Mouse (Mus musculus) adrenal gland (tissue): ENCODE results near the gene Polr2a.
"Not testable (repeated sequence)": the region's sequence is repeated elsewhere in the genome, so short reads cannot be mapped to it uniquely, and the experiment has no call there.

Source experiments
- intact Hi-C: fragments of 180-260 bp; cut with DNase I; formaldehyde crosslinking; loops from one replicate; pipeline ENCODE4 v1.15.1; 2025

The Polr2a gene

DNA sequence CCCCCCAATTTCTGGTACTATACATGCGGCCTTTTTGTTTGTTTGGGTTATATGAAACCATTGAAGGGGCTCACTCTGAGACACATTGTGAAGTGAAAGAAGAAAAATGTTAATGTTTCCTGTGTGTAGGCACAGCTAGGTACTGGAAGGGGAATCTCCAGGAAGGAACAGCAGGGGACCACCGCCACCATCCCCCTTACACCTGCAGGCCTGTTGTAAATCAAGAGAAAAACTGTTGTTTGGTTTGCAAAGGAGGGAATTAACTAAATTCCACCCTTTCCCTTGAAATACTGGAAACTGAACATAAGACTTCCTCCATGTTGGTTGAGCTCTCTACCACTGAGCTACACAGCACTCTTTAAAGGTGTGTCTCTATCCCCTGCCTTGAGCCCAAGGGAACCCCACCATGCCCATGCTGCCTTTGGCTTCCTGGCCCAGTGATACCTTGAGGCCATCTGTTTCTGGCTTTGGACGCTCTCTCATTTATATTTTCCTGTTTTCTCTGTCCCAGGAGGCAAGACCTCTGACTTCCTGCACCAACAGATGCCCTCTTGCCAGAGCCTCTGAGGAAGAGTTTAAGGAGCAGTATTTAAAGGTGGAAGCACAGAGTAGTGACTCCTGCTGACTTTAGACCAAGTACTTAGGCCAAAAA is 49.7 kb downstream of the Polr2a start:
- intact Hi-C loops, result no loop called here

DNA sequence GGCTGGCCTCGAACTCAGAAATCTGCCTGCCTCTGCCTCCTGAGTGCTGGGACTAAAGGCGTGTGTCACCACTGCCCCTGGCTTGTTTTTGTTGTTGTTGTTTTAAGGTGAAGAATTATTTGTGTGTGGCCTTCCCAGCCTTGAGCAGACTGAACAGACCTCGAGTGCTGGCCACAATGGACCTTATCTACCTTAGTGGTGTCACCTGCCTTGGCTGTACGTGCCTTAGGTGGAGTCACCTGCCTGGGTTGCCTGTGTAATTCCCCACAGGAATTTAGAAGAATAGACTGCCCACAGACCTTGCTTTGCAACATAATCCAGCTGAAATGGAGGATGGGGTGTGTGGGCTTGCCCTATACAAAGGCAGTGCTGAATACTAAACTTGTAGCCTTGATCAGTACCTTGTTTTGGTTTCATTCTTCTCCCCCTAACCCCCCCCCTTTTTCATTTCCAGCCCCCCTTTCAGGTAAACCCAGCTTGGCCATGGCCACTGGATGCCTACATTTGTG is 50.5 kb downstream of the Polr2a start:
- intact Hi-C loops, result no loop called here

DNA sequence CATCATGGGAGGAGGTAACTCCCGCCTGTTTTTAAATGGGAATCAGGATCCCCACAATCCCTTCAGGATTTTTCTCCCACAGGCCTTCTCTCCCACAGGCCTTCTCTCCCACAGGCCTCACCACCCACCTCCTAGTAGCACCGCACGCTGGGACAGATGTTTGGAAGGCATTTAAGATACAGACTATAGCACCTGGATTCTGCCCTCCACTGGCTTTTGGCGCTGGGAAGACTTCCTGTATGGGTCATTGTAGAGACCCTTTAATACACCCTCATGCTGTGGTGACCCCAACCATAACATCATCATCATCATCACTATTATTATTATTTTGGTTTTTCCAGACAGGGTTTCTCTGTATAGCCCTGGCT is 51.0 kb downstream of the Polr2a start:
- intact Hi-C loops, result no loop called here

DNA sequence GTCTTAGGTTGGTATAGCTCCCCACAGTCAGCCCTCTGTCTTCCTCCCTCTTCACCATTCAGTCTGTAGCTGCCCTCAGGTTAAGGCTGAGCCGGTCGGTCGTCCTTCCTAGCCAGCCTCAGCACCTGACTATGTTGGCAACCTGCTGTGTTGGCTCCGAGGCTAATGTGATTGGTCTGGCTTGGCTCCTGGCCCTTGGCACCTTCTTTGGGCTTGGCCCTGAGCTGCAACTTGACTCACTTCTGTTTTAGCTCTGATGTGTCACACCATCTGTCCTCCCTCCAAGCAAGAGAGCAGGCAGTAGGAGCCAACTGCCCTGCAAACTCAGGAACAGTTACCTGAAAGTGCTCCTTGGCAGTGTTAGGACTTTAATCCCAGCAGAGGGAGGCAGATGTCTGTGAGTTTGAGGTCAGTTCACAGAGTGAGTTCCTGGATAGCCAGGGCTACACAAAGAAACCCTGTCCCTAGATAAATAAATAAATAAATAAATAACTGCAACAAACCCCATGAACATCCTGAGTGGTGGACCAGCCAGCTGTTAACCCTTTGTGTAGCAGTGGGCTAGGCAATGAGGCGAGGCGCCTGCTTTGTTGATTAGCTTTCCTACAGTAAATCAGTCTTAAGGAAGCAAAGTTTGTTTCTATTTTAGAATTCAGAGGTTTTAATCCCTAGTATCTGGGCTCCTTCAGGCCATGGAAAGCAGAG is 51.5 kb downstream of the Polr2a start:
- intact Hi-C loops, result no loop called here

DNA sequence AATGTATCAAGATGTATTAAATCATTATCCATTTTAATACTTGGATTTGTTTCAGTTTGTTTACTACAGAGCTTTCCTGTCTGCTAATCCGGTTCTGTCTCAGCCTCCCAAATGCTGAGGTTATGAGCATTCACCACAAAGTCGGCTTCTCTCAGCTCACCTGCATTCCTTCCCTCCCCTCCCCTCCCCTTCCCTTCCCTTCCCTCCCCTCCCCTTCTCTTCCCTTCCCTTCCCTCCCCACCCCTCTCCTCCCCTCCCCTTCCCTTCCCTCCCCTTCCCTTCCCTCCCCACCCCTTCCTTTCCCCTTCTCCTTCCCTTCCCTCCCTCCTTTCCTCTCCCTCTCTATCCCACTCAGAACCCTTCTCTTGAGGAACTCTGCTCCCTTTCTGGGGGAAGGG is 53.8 kb downstream of the Polr2a start:
- intact Hi-C loops, result no loop called here

DNA sequence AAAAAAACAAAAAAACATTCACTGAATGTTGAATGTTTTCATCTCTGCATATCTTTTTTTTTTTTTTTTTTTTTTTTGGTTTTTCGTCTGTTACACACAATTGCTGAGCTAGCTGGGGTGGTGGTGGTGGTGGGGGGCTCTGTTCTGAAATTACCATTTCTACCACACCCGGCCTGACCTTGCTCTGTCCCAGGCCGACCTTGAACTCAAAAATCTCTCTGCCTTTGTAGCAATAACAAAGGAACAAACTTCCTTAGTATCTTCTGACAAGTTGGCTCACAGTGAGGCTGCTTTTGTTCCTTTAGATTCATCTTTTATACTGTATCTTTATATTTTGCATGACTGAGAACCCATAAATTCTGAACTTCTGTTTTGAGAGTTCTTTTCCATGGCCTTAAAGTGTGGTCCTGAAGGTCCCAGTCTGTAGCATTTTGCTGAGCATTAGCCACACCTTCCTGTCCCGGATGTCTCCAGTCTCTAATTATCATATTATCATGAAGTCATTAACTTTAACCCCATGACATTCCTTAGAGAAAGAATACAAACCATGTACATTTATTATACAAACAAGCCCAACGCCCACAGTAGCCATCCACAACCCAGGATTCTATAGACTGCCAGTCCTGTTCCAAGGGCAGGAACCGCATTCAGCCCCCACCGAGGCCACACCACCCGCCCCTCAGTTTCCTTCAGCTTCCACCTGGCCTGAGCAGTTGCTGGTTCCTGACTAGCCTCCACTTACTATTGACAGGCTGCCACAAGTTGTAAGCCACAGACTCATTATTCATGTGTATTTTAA is 54.4 kb downstream of the Polr2a start:
- intact Hi-C loops, result no loop called here

DNA sequence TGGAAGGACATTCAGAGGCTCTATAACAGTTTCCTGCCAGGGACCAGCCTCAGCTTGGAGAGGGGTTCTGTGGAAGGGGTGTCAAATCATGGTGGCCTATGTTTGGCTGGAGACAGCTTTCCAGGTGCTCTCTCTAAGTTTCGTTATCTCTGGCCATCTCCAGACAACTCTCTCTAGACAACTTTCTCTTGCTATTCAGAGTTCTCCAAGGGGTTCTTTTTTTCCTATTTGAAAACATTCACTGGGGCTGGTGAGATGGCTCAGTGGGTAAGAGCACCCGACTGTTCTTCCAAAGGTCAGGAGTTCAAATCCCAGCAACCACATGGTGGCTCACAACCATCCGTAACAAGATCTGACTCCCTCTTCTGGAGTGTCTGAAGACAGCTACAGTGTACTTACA is 55.1 kb downstream of the Polr2a start:
- intact Hi-C loops, result not testable (repeated sequence)

DNA sequence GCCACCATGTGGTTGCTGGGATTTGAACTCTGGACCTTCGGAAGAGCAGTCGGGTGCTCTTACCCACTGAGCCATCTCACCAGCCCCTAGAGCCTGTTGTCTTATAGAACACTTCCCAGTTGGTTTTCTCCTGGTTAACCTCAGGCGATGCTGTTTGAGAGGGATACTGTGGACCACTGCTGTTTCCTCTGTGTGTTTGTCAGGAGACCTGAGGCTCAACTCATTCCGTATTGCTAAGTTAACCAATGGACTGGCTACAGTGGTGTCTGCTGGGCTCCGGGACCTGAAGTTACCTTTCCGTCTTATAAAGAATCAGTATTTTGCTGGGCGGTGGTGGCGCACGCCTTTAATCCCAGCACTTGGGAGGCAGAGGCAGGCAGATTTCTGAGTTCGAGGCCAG is 55.6 kb downstream of the Polr2a start:
- intact Hi-C loops, result not testable (repeated sequence)

DNA sequence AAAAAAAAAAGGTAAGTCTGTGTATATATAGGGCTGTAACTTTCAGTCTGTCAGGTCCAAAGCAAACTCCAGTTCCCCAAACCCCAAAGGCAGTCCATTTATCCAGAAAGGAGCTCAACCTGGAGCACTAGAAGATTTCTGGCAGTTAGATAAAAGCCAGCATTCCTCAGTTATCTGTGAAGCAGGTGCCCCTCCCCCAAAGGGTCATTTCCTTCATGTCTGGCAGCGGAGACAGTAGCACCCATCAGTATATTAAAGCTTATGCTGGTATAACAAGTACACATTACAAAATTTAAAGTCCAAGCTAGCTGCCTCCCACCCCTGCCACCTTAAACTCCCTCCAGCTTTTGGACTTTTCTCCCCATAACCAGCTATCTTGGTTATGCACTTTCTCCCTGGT is 58.8 kb downstream of the Polr2a start:
- intact Hi-C loops, result no loop called here

DNA sequence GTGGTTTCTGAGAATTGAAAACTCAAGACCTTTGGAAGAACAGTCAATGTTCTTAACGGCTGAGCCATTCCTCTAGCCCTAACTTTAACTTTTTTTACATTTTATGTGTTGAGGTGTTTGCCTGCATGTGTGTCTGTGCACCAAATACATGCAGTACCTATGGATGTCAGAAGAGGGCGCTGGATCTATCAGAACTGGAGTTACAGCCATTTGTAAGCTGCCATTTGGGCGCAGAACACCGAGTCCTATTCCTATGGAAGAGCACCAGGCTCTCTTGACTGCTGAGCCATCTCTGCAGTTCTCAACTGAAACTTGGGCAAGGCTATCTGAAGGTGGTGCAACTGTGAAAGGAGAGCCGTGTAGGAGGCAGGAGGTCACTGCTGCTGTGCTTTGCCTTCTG is 59.9 kb downstream of the Polr2a start:
- intact Hi-C loops, result no loop called here

DNA sequence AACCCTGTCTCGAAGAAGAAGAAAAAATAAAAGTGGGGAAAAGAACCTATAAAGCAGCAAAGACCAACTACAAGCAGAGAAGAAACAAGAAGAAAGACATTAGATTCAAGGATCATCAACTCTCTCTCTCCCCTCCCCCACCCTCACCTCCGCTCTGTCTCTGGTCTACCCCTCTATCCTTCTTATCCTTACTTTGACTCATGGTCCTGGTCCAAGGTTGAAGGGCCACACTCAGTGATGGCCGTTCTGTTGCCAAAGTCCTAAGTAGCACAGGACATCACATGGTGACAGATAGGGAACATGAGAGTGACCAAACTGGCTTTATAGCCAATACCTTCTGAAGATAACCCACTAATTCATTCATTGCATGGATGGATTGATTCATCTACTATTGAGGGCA is 61.0 kb downstream of the Polr2a start:
- intact Hi-C loops, result no loop called here

DNA sequence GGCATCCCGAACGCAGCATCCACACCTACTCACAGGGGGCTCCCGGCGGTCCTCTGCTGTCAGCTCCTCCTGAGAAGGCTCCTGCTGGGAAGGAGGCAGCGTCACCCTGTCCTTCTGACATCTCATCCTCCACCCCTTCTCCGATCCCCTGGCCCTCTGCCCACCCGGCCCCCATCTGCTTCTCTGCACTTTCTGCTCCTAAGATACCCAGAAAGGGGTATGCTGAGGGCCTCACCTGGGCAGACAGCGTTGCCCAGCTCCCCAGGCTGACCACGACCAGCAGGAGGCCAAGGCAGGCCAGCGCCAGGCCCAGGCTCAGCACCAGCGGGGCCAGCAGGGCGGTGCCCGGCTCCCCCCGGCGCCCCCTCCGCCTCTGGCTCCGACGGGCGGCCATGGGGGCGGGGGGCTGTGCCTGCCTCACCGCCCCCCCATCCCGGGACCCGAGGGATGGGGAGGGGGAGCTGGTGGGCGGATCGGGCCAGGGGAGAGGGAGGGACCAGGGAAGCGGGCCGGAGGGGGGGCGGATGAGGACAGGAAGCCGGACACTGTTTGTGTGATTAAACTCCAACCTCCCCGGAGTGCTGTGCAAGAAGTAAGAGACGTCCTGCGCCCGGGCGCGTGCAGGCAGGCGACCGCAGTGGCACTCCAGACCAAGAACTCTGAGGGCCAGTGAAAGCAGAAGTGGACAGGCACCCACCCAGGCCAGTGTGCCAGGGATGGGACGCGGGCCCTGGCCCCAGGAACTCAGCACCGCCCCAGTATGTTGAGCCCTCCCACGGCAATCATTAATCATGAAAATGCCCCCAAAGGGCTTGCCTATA is 62.9 kb downstream of the Polr2a start, which contains the start of the genes Tnfsf12 and Tnfsfm13:
Gene Tnfsf12 (minus strand): TSS at position 489 of the 821 bp plus-strand sequence.
Gene Tnfsfm13 (minus strand): TSS at position 738 of the 821 bp plus-strand sequence.
- intact Hi-C loops, result no loop called here

DNA sequence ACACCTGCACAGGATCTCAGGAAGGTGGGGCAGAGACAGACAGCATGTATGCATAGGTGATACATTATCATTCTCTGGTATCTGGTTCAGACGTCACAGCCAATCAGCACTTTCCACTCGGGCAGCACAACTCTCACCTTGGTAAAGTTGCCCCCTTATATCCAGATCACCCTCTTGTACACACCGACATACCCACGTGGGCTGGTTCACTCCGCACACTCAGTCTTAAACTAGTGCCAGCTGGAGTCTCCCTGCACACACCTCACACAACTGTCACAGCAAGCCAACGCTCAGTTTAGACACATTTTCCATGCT is 63.4 kb downstream of the Polr2a start:
- intact Hi-C loops, result no loop called here

DNA sequence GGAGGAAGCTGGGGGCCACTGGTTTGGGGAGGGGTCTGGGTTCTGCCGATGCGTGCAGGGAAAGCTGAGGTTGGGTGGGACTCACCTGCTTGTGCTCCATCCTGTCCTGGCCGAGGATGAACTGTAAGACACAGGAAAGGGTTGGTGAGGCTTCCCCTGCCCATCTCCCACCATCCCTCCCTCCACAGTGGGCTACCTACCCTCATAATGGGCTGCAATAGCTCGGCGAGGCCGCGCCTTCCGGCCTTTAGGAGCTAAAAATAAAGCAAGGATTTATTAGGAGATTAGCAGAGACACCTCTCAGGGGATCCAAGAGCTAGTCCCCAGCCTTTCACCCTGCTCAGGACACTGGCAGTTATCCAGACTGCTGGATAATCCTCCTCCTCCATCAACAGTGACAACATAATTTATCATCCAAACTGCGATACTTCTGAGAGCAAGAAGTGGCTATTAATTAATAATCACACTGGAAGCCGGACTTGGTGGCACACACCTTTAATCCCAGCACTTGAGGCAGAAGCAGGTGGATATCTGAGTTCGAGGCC is 64.9 kb downstream of the Polr2a start:
- intact Hi-C loops, result no loop called here

DNA sequence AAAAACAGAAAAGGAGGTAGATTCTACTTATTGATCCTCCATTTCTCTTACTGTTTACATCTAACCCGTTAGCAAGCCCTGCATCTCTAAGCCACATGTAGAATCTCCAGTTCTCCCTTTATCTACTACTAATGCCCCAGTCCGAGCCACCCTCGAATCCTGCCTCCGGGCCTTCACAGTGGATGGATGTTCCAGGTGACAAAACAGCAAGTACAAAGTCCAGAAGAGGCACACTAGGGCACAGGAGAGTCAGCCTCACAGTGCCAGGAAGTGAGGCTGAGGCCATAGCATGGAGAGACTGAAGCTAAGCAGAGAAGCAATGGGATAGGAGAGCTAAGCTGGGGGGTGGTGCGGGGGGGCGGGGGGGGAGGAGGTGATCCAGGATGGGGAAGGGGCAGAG is 65.6 kb downstream of the Polr2a start:
- intact Hi-C loops, result no loop called here

DNA sequence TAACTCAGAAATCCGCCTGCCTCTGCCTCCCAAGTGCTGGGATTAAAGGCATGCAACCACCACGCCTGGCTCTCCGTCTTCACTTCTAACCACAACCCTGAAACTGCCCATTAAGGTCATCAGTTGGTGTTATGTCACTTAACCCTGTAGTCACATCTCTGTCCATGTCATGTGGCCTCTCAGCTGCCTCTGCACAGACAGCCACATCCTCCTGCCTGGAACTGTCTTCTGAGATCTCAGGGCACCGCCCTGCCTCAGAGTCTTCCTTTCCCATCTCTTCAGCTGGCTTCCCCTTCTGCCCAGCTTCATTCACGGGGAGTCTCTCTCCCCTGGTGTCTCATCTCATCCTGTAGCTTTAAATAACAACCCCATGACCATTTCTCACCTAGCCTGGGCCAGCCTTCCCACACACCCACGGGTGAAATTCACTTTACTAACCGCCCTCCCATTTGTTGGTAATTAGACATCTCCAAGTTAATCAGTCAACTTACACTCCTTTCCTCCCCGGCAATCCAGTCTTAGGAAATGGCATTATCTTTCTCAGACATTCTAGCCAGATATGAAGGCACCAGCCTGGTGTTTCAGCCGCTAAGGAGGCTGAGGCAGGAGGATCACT is 66.1 kb downstream of the Polr2a start:
- intact Hi-C loops, result no loop called here

DNA sequence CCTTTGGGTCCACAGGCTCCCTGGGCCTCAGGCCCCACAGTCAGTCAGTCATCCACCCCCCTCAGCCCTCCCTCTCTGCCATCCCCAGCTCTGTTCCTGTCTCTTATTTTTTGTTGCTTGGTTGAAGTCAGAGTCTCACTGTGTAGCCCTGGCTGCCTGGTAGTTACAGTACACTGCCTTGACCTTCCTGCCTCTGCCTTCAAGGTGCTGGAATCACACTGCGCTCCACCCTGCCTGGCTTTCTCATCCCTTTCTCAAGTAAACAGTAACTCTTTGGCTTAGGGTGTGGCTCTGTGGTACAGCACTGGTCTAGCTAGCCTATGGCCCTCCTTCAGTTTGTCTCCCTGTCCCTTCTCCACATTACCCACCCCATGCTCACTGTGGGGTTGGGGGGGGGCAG is 68.5 kb downstream of the Polr2a start:
- intact Hi-C loops, result no loop called here

DNA sequence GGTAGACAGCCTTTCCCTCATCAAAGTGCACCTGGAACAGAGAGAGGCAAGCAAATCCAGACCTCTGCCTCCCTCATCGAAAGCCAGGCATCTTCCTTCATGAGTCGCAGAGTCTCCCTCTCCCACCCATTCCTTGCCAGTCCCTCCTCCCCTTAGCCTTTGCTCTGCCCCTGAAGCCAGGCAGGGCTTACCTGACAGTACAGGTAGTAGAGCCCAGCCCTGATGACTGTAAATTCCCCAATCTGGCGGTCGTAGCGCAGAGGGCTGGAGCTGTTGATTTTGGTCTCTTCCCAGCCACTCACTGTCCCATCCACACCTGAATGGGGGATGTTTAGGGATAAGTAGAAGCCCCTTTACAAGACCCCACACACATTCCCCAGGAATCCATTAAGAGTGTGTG is 71.4 kb downstream of the Polr2a start:
- intact Hi-C loops, result no loop called here

DNA sequence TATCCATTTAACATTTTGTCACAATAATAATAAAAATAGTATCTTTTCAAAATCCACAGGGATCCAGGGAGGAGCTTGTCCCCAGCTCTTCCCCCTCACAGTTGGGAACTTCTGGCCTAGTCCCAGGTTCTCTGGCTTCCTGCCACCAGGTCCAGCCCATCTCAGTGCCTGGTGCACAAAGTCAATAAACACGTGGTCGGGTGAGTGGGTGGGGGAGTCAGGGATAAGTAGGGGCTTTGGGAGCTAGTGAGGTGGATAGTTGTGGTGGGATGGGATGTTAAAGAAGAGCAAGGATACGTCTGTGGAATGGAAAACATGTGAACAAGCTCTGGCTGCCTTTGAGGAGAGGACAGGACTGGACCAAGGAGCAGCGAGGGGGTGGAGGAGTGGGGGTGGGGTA is 72.1 kb downstream of the Polr2a start:
- intact Hi-C loops, result no loop called here

DNA sequence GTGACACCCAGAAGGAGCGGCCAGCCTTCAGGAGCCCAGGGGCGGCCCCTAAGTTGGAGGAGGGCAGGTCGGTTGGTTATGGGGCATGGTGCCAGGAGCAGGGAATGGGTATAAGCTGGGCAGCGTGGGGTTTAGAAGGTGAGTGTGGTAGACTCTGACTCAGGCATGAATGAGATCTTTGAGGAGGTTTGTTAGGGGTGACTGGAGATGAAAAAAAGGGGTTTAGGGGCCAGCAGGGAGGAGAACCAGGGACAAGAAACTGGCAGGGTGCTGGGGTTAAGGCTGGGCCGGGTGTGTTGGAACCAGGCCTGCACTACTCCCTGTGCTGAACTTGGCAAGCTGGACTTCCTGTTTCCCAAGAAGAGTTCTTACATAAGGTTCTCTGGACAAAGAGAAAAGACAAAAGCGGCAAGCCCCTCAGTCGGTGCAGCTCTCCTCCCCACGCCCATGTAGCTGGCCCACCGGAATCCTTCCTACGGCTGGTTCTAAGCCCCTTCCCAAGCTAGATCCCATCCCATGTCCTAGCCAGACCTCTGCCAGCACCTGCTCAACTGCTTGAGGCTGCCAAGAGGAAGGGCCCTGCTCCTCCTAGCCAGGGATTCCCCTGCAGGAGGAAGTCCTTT is 72.8 kb downstream of the Polr2a start, which contains the start of gene Tnfsf13:
Gene Tnfsf13 (minus strand): TSS at position 259 of the 623 bp plus-strand sequence.
- intact Hi-C loops, result no loop called here
